Comparison of ENCODE assay signal across 8 mouse cellular contexts in genomic region chr15:99024668-99025314, GRCm38 (mm10). TPM values are rescaled to one million over a fixed set of nuclear protein-coding genes. Genes with fewer than 3 reads are reported as not detected.
DNase-seq lines count a peak whose midpoint lies in the region; ATAC-seq and TF ChIP-seq lines count a peak whose summit lies in the region.

No protein-coding gene starts in this region.

- peaks cover 19% of the 10 kb centered on the region for H3K4me1 ChIP-seq in liver, embryonic 12.5 days
- peaks cover 3% of the 10 kb centered on the region for H3K4me1 ChIP-seq in liver, adult 2 months (ENCODE audit: control insufficient read depth, insufficient read depth, low read length)

- no peak overlapping the region for H3K27ac ChIP-seq in liver, embryonic 12.5 days
- H3K27ac ChIP-seq in liver, adult 2 months (replicated peaks; ENCODE audit: insufficient read depth, low read depth, low read length) = no peak overlapping the region

- TF ChIP-seq CTCF in liver, adult 2 months (IDR thresholded peaks at IDR 0.05; ENCODE audit: low read depth, low read length) = peak; percentile 59

- peaks cover 10% of the 10 kb centered on the region; the same call in 1 of the 2 replicates for H3K27me3 ChIP-seq in liver, embryonic 12.5 days (replicated peaks)
- no peaks in the 10 kb centered on the region for H3K27me3 ChIP-seq in liver, adult 2 months (ENCODE audit: control insufficient read depth, insufficient read depth, low read length)

- H3K4me3 ChIP-seq in liver, embryonic 12.5 days = no peak overlapping the region
- H3K4me3 ChIP-seq in liver, adult 2 months (ENCODE audit: insufficient read depth, low read depth, low read length) = no peak overlapping the region

- H3K4me2 ChIP-seq in liver, embryonic 12.5 days = no peak overlapping the region

- no peak for ATAC-seq in liver, embryonic 12.5 days
- peak; percentile 51 for ATAC-seq in inflammation-experienced regulatory T-cells, adult 6 months

- WGBS in liver, embryonic 12.5 days (ENCODE audit: insufficient replicate concordance) = 17% methylated on average over 7 of the region's 8 CpGs
- 14% methylated on average over 7 of the region's 8 CpGs for WGBS in liver, adult 2 months

- H3K36me3 ChIP-seq in liver, embryonic 12.5 days = no peaks in the 10 kb centered on the region
- H3K36me3 ChIP-seq in liver, adult 2 months (ENCODE audit: control insufficient read depth, insufficient read depth, low read length) = no peaks in the 10 kb centered on the region

- no peaks in the 10 kb centered on the region; the same call in 1 of the 2 replicates for H3K9me3 ChIP-seq in liver, embryonic 12.5 days (replicated peaks)

- no peak overlapping the region for H3K9ac ChIP-seq in liver, embryonic 12.5 days
- no peak overlapping the region for H3K9ac ChIP-seq in liver, adult 2 months (ENCODE audit: low read depth, low read length)

- no peak for TF ChIP-seq POLR2A in liver, adult 2 months (IDR thresholded peaks at IDR 0.05; ENCODE audit: extremely low read depth, insufficient read depth, low read length)

- H3K79me2 ChIP-seq in liver, adult 2 months (ENCODE audit: control insufficient read depth, insufficient read depth, low read length) = no peaks in the 10 kb centered on the region

- DNase-seq in liver = peak; percentile 85
- peak; percentile 73 for DNase-seq in adrenal gland, adult 2 months
- peak; percentile 94 for DNase-seq in embryo, embryonic 10.5 days (ENCODE audit: low spot score)
- peak; percentile 67 for DNase-seq in liver, adult 2 months (ENCODE audit: extremely low read depth, low read depth, low spot score)
- peak; percentile 89 for DNase-seq in retina, postnatal 1 day
- DNase-seq in urinary bladder, postnatal 10 days (ENCODE audit: low spot score) = peak; percentile 51

RNA-seq across cellular contexts. Expression of gene Tuba1c, which starts 4.9 kb away (rescaled TPM):
- 242 and 244 TPM in 2 replicates for polyA plus RNA-seq in liver, embryonic 12.5 days (2016; fragmentation: Nextera tagmentation; extraction: Ambion mirVana)
- 100 to 1,000 TPM; 270 to 284 TPM for total RNA-seq in adrenal gland, adult 2 months (2021)
- polyA plus RNA-seq in adrenal gland, adult 2 months (2012; rRNA removed) = 205 and 318 TPM in 2 replicates
- polyA plus RNA-seq in inflammation-experienced regulatory T-cells, adult 6 months (2017; shearing (Covaris generic)) = 100 to 1,000 TPM in 1 of 3 experiments, 10 to 100 TPM in 2; 70.4 to 203 (median 83.7) TPM
- total RNA-seq in liver, adult 2 months (2014; rRNA removed) = 60.9 and 85.4 TPM in 2 replicates
- 281 and 339 TPM in 2 replicates for polyA plus RNA-seq in liver, adult 2 months (2012; rRNA removed)

RNA-seq across cellular contexts. Expression of gene Prph, which starts 30.2 kb away (rescaled TPM):
- polyA plus RNA-seq in liver, embryonic 12.5 days (2016; fragmentation: Nextera tagmentation; extraction: Ambion mirVana) = 0.35 and 0.89 TPM in 2 replicates
- total RNA-seq in adrenal gland, adult 2 months (2021) = under 1 TPM; 0.43 to 0.86 TPM
- 2.4 and 8.5 TPM in 2 replicates for polyA plus RNA-seq in adrenal gland, adult 2 months (2012; rRNA removed)
- polyA plus RNA-seq in inflammation-experienced regulatory T-cells, adult 6 months (2017; shearing (Covaris generic)) = not detected
- total RNA-seq in liver, adult 2 months (2014; rRNA removed) = 0.07 and 0.09 TPM in 2 replicates
- polyA plus RNA-seq in liver, adult 2 months (2012; rRNA removed) = 0.09 and 0.39 TPM in 2 replicates

RNA-seq across cellular contexts. Expression of gene Troap, which starts 49.6 kb away (rescaled TPM):
- polyA plus RNA-seq in liver, embryonic 12.5 days (2016; fragmentation: Nextera tagmentation; extraction: Ambion mirVana) = 22.1 and 23.6 TPM in 2 replicates
- under 1 TPM; 0.73 to 0.78 TPM for total RNA-seq in adrenal gland, adult 2 months (2021)
- polyA plus RNA-seq in adrenal gland, adult 2 months (2012; rRNA removed) = 2.8 and 5.2 TPM in 2 replicates
- polyA plus RNA-seq in inflammation-experienced regulatory T-cells, adult 6 months (2017; shearing (Covaris generic)) = 1 to 10 TPM in 2 of 3 experiments, under 1 TPM in 1; 0.92 to 9.3 (median 1.1) TPM
- 0.34 TPM in 1 of 2 replicates, not detected in the other for total RNA-seq in liver, adult 2 months (2014; rRNA removed)
- polyA plus RNA-seq in liver, adult 2 months (2012; rRNA removed) = not detected in 2 replicates
